Mouse (Mus musculus) intestine, embryonic 15.5 days (tissue): ENCODE measurements around the gene Dohh. TPM values are rescaled to one million over a fixed set of nuclear protein-coding genes. Genes with fewer than 3 reads are reported as not detected.

Experiments
- ATAC-seq: fragments of 200-750 bp; cut with Nextera tagmentation; 2 replicates; pipeline ENCODE4 v1.8.0; 2017; ENCODE audit warnings: moderate TSS enrichment, moderate library complexity
- H3K27ac ChIP-seq: fragments of 300-500 bp; sonication (generic); 2 replicates; pipeline ENCODE4 v1.5.1; 2015; ENCODE audit warnings: mild to moderate bottlenecking, inconsistent platforms
- H3K27me3 ChIP-seq: fragments of 300-500 bp; sonication (generic); replicated peaks from 2 replicates; pipeline ENCODE4 v1.6.1; 2015; ENCODE audit warnings: inconsistent platforms
- H3K36me3 ChIP-seq: fragments of 300-500 bp; sonication (generic); 2 replicates; pipeline ENCODE4 v1.6.1; 2015; ENCODE audit warnings: inconsistent platforms
- H3K4me1 ChIP-seq: fragments of 300-500 bp; sonication (generic); replicated peaks from 2 replicates; pipeline ENCODE4 v1.6.1; 2015; ENCODE audit warnings: inconsistent platforms
- H3K4me2 ChIP-seq: fragments of 300-500 bp; sonication (generic); replicated peaks from 2 replicates; pipeline ENCODE4 v1.6.1; 2015; ENCODE audit warnings: mild to moderate bottlenecking, inconsistent platforms
- H3K4me3 ChIP-seq: fragments of 300-500 bp; sonication (generic); replicated peaks from 2 replicates; pipeline ENCODE4 v1.5.1; 2015; ENCODE audit warnings: inconsistent platforms
- H3K9ac ChIP-seq: fragments of 300-500 bp; sonication (generic); 2 replicates; pipeline ENCODE4 v1.6.1; 2015; ENCODE audit warnings: inconsistent platforms
- H3K9me3 ChIP-seq: fragments of 300-500 bp; sonication (generic); 2 replicates; pipeline ENCODE4 v1.6.1; 2016; ENCODE audit warnings: inconsistent platforms
- WGBS: fragments of 180-500 bp; shearing (Covaris S2); methylation state at CpG from one replicate; pipeline ENCODE4 v1.1.7; 2015; 5-methylcytosine and 5-hydroxymethylcytosine counted together
- polyA plus RNA-seq: library from polyadenylated mRNA; unstranded; fragments of >200 nt; fragmentation: Nextera tagmentation; extraction: Ambion mirVana; gene quantifications from 2 replicates; pipeline ENCODE4 v1.2.1, GENCODE M21; 2015

Gene Dohh
- polyA plus RNA-seq, 1 experiment from 2014 or later, result 89.2 TPM

GRCm38 (mm10) chr10:81377793-81378552 lies 6.3 kb upstream of the Dohh start, which contains the start of gene Fzr1:
Fzr1 (minus strand) TSS chr10:81378516.
- peak within 1 kb of the TSS; percentile 77 for H3K4me2 ChIP-seq
- H3K9me3 ChIP-seq, result no peaks in the 10 kb centered on the region
- H3K9ac ChIP-seq, result peak within 1 kb of the TSS; percentile 92
- H3K36me3 ChIP-seq, result 0 out of 2 replicates have a peak, but pooled peaks cover 5% of the 10 kb centered on the region
- peak within 1 kb of the TSS; percentile 82 for H3K4me3 ChIP-seq
- H3K4me1 ChIP-seq, result peaks cover 19% of the 10 kb centered on the region
- peak; percentile 29 for ATAC-seq
- H3K27ac ChIP-seq, result peak within 1 kb of the TSS; percentile 68
- WGBS, result under 1% methylated on average over 58 of the region's 59 CpGs
- H3K27me3 ChIP-seq, result no peaks in the 10 kb centered on the region

DNA sequence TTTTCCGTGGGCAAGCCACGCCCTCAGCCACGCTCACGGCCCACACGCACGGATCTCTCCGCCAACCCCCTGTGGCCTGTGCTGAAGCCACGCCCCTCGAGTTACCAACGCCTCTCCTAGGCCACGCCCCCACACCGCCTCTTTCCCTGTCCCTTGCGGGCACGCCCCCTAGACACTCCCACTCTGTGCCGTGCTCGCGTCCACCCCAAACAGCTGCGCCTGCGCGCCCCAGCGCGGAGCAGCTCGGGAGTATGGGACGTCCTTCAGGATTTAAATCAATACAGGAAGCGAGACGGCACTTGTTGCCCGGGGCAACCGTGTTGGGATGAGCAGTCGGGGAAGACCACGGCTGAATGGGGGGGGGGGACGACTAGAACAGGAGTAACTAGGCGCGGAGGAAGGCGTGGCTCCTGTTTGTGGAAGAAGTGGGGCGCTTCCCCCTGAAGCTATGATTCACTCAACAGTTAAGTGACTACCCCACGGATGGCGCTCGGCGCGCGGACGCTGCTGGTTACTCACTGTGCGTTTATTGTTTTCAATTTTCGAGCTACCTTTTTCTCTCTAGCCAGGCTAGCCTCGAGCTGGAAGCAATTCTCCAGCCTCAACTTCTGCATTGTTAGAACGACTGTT lies 5.6 kb upstream of the Dohh start:
- Histone ChIP-seq H3K4me1 (peaks cover 19% of the 10 kb centered on the region), H3K9me3 (no peaks in the 10 kb centered on the region), H3K9ac (peak overlapping the region; percentile 92), H3K27ac (peak overlapping the region; percentile 56), H3K4me3 (peak overlapping the region; percentile 82), H3K27me3 (no peaks in the 10 kb centered on the region), H3K4me2 (peak overlapping the region; percentile 77), H3K36me3 (0 out of 2 replicates have a peak, but pooled peaks cover 5% of the 10 kb centered on the region)
- WGBS, result under 1% methylated on average over 44 of the region's 46 CpGs
- peak; percentile 96 for ATAC-seq

DNA sequence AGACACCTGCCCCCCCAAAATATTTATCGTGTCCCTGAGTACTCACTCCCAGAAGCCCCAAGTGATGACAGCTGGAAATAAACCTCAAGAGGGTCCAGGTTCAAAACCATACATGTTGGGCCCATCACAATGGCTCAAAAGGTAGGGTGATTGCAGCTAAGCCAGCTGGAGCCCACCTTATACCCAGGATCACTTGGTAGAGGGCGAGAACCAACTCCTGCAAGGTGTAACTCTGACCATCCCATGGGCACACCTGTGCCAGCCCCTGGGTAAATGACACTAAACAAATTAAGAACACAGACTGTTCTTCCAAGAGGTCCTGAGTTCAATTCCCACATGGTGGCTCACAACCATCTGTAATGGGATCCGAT lies 5.1 kb upstream of the Dohh start:
- peak overlapping the region; percentile 77 for H3K4me2 ChIP-seq
- no peak for ATAC-seq
- peak overlapping the region; percentile 39 for H3K9ac ChIP-seq
- no peaks in the 10 kb centered on the region for H3K27me3 ChIP-seq
- peaks cover 19% of the 10 kb centered on the region for H3K4me1 ChIP-seq
- peak overlapping the region; percentile 82 for H3K4me3 ChIP-seq
- 0 out of 2 replicates have a peak, but pooled peaks cover 5% of the 10 kb centered on the region for H3K36me3 ChIP-seq
- H3K27ac ChIP-seq, result peak overlapping the region; percentile 56
- H3K9me3 ChIP-seq, result no peaks in the 10 kb centered on the region
- 59% methylated on average over 3 of the region's 3 CpGs for WGBS

GRCm38 (mm10) chr10:81379809-81380378 lies 4.3 kb upstream of the Dohh start:
- Histone ChIP-seq H3K4me2 (no peak overlapping the region), H3K27ac (no peak overlapping the region), H3K9me3 (no peaks in the 10 kb centered on the region), H3K27me3 (no peaks in the 10 kb centered on the region), H3K36me3 (0 out of 2 replicates have a peak, but pooled peaks cover 5% of the 10 kb centered on the region), H3K4me3 (no peak overlapping the region), H3K9ac (no peak overlapping the region), H3K4me1 (peaks cover 19% of the 10 kb centered on the region)
- no peak for ATAC-seq
- WGBS, result 86% methylated on average over 6 of the region's 6 CpGs

GRCm38 (mm10) chr10:81382039-81382438 lies 2.2 kb upstream of the Dohh start:
- H3K9me3 ChIP-seq, result no peaks in the 10 kb centered on the region
- H3K27me3 ChIP-seq, result no peaks in the 10 kb centered on the region
- peaks cover 11% of the 10 kb centered on the region for H3K36me3 ChIP-seq
- H3K27ac ChIP-seq, result peak overlapping the region; percentile 18; the same call in 1 of the 2 replicates
- peak; percentile 5; the same call in 1 of the 2 replicates for ATAC-seq
- H3K4me3 ChIP-seq, result no peak overlapping the region
- H3K4me2 ChIP-seq, result no peak overlapping the region
- WGBS, result 54% methylated on average over 5 of the region's 5 CpGs
- peaks cover 20% of the 10 kb centered on the region for H3K4me1 ChIP-seq
- no peak overlapping the region for H3K9ac ChIP-seq

DNA sequence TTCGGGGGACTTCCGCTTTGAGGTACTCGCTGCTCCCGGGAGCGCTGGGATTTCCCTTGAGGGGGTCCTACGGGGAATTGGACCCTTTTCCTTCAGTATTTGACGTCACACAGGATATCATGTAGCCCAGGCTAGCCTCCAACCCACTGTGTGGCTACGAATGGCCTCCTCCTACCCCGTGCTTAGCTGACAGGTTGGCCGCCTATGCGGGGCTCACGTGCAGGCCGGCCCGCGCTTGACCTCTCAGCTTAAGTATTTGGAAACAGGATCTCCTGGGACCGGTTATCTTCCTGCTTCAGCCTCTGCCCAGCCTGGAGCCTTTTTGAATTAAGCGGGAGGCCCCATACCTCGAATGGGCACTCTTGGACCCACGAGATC lies 366 bp downstream of the Dohh start:
- Histone ChIP-seq H3K4me1 (peaks cover 15% of the 10 kb centered on the region), H3K4me3 (peak overlapping the region; percentile 76), H3K36me3 (peaks cover 24% of the 10 kb centered on the region), H3K27me3 (no peaks in the 10 kb centered on the region), H3K9ac (peak overlapping the region; percentile 69), H3K4me2 (peak overlapping the region; percentile 84), H3K27ac (peak overlapping the region; percentile 69), H3K9me3 (no peaks in the 10 kb centered on the region)
- ATAC-seq, result peak; percentile 35
- WGBS, result under 1% methylated on average over 19 of the region's 19 CpGs

GRCm38 (mm10) chr10:81385603-81386306 lies 1.5 kb downstream of the Dohh start:
- Histone ChIP-seq H3K36me3 (peaks cover 24% of the 10 kb centered on the region), H3K27ac (no peak overlapping the region), H3K4me2 (peak overlapping the region; percentile 84), H3K27me3 (no peaks in the 10 kb centered on the region), H3K4me1 (peaks cover 17% of the 10 kb centered on the region), H3K9me3 (no peaks in the 10 kb centered on the region), H3K9ac (peak overlapping the region; percentile 69; the same call in 1 of the 2 replicates), H3K4me3 (peak overlapping the region; percentile 76)
- WGBS, result 67% methylated on average over 22 of the region's 22 CpGs
- no peak for ATAC-seq

- no peaks in the 10 kb centered on the region for H3K27me3 ChIP-seq
- no peak overlapping the region for H3K4me3 ChIP-seq
- no peak for ATAC-seq
- no peaks in the 10 kb centered on the region for H3K9me3 ChIP-seq
- H3K27ac ChIP-seq, result no peak overlapping the region
- peaks cover 24% of the 10 kb centered on the region for H3K36me3 ChIP-seq
- H3K4me1 ChIP-seq, result peaks cover 21% of the 10 kb centered on the region
- WGBS, result 94% methylated on average over 20 of the region's 20 CpGs
- no peak overlapping the region for H3K9ac ChIP-seq
- no peak overlapping the region for H3K4me2 ChIP-seq
Measured at GRCm38 (mm10) chr10:81387716-81388115, 3.5 kb downstream of the Dohh start.

DNA sequence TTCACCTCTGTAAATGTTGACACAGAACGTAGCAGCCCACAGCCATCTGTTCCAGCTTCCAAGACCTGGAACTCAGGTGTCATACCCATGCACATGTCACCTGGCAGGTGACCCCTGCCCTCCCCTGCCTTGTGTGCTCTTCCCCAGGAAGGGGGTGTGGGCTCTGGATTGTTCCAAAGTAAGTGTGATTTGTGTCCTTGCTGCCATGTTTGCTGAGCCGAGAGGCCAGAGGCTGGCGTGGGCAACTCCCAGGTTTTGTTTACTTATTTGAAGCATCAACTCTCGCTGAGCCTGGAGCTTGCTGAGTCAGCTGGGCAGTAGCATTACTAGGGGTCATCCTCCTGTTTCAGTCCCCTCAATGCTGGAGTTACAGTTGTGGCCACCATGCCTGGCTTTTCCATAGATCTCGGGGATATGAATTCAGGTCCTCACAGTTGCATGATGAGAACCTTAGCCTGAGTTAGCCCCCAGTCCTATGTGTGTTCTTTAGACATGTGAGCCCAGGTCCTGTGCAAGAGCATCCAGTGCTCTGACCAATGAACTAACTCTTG lies 4.4 kb downstream of the Dohh start, which contains the start of gene Gm48552:
TSS of gene Gm48552 (plus strand) at position 501 of the 551 bp plus-strand sequence.
- H3K4me1 ChIP-seq, result peaks cover 25% of the 10 kb centered on the region
- peak within 1 kb of the TSS; percentile 4; the same call in 1 of the 2 replicates for H3K27ac ChIP-seq
- no peak within 1 kb of the TSS for H3K4me2 ChIP-seq
- no peaks in the 10 kb centered on the region for H3K9me3 ChIP-seq
- WGBS, result 58% methylated on average over 5 of the region's 5 CpGs
- H3K4me3 ChIP-seq, result no peak within 1 kb of the TSS
- no peaks in the 10 kb centered on the region for H3K27me3 ChIP-seq
- no peak for ATAC-seq
- H3K36me3 ChIP-seq, result peaks cover 24% of the 10 kb centered on the region
- H3K9ac ChIP-seq, result peak within 1 kb of the TSS; percentile 5; the same call in 1 of the 2 replicates

GRCm38 (mm10) chr10:81389373-81389772 lies 5.1 kb downstream of the Dohh start:
- no peak for ATAC-seq
- 0 out of 2 replicates have a peak overlapping the region, but pooled peaks have one; percentile 4 for H3K27ac ChIP-seq

GRCm38 (mm10) chr10:81389801-81390677 lies 5.8 kb downstream of the Dohh start:
- H3K36me3 ChIP-seq, result peaks cover 24% of the 10 kb centered on the region
- peaks cover 29% of the 10 kb centered on the region for H3K4me1 ChIP-seq
- H3K27me3 ChIP-seq, result no peaks in the 10 kb centered on the region
- H3K4me3 ChIP-seq, result no peak overlapping the region
- H3K9ac ChIP-seq, result peak overlapping the region; percentile 5; the same call in 1 of the 2 replicates
- H3K9me3 ChIP-seq, result no peaks in the 10 kb centered on the region
- 0 out of 2 replicates have a peak overlapping the region, but pooled peaks have one; percentile 4 for H3K27ac ChIP-seq
- no peak for ATAC-seq
- no peak overlapping the region for H3K4me2 ChIP-seq
- WGBS, result 62% methylated on average over 23 of the region's 23 CpGs

More at GRCm38 (mm10) chr10:81389373-81389772, 5.1 kb downstream of the Dohh start:
- H3K9ac ChIP-seq, result peak overlapping the region; percentile 5; the same call in 1 of the 2 replicates
- WGBS, result 58% methylated on average over 3 of the region's 3 CpGs
- H3K9me3 ChIP-seq, result no peaks in the 10 kb centered on the region
- H3K27me3 ChIP-seq, result no peaks in the 10 kb centered on the region
- no peak overlapping the region for H3K4me2 ChIP-seq
- peaks cover 24% of the 10 kb centered on the region for H3K36me3 ChIP-seq
- H3K4me3 ChIP-seq, result no peak overlapping the region
- H3K4me1 ChIP-seq, result peaks cover 31% of the 10 kb centered on the region
